Mouse (Mus musculus) thymus, adult 2 months (tissue): ENCODE results near the gene Csk.

Experiments
- CTCF ChIP-seq: fragments of 200-500 bp; IDR thresholded peaks from 2 replicates; pipeline ENCODE4 v1.5.1; 2012; ENCODE audit warnings: mild to moderate bottlenecking, control low read depth, low read length, moderate library complexity, borderline replicate concordance; ENCODE audit not compliant: control insufficient read depth, poor library complexity, insufficient read depth; ENCODE audit errors: extremely low read depth
- POLR2A ChIP-seq: fragments of 200-500 bp; IDR thresholded peaks from 2 replicates; pipeline ENCODE4 v1.6.1; 2012; ENCODE audit warnings: mild to moderate bottlenecking, low read length, control low read depth, moderate library complexity; ENCODE audit not compliant: control insufficient read depth, poor library complexity, insufficient read depth; ENCODE audit errors: extremely low read depth

DNA sequence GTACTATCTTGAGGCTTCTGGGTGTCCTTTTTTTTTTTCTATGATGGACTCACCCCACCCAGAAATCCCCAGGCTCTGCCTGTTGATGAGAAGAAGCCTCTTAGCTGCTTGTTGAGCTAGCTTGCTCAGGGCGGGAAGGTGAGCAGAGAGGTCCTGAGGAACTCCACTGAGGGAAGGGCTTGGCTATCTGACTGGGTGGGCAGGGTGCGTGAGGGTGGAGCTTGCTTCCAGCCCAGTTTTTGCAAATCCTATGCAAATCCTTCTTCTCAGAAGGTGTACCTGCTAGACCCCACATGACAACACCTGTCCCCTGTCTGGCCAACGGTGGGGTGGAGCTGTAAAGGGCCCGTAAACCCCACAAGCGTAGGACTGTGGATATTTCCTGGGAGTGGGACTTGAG, at the start of gene Csk:
- TF ChIP-seq CTCF = no peak
- no peak for TF ChIP-seq POLR2A
